Mouse (Mus musculus) urinary bladder, postnatal 14 days (tissue): ENCODE results near the gene Ercc6l.
"Not testable (repeated sequence)": the region's sequence is repeated elsewhere in the genome, so short reads cannot be mapped to it uniquely, and the experiment has no call there.

Experiments used
- DNase-seq: peaks from one replicate; pipeline ENCODE4 v3.0.0; 2021; ENCODE audit warnings: low spot score

Gene Ercc6l

DNA sequence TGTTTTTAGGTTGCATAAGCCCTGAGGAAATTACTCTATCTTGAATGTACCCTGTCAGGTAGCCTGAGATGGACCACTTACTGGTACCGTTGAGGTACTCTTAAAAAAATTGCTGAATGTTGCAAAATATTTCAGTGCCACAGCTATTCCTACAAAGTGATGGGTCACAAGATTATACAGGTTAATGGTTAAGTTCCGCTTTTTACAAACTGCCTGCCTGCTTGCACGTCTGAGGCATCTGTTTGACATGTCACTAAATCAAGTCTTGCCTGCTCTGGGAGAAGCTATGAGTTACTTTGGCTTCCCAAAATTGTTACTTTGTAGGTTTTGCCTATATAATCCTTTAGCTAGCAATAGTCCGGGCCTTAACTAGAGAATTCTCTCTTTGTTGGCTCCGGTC is 47.5 kb downstream of the Ercc6l start:
- not testable (repeated sequence) for DNase-seq

DNA sequence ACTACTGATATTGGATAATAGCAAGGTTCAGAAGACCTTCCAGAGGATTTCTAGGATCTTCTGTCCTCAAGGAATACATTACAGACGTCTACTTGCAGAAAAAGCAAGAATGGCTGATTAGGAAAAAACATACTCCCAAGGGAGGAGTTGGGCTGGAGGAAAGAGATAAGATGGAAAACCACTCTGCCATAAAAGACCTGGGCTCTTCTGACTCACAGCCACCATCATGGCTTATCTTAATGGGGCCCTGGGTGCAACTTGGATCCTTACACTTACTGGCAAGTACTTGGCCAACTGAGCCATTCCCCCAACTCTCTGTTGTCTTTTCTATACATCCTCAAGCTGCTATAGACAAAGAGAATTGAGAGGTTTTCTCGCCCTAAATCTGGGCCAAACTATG is 53.1 kb downstream of the Ercc6l start:
- not testable (repeated sequence) for DNase-seq

DNA sequence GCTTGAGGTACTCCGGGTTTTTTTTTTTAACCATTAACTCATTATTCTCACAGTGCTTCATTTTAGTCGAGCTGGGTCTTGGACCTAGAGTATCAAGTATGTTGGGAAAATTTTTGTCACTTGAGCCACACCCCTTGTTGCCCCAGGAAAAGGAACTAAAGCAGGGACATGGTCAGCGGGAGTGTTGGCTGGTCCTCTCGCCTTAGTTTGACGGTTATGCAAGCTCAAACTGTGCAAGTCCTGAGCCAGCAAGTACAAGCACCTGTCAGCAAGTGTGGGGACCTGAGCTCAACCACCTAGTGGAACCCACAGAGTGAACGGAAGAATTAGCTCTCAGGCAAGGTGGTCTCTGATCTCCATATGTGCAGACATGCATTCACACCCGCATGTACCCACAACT is 55.0 kb downstream of the Ercc6l start:
- no peak for DNase-seq

DNA sequence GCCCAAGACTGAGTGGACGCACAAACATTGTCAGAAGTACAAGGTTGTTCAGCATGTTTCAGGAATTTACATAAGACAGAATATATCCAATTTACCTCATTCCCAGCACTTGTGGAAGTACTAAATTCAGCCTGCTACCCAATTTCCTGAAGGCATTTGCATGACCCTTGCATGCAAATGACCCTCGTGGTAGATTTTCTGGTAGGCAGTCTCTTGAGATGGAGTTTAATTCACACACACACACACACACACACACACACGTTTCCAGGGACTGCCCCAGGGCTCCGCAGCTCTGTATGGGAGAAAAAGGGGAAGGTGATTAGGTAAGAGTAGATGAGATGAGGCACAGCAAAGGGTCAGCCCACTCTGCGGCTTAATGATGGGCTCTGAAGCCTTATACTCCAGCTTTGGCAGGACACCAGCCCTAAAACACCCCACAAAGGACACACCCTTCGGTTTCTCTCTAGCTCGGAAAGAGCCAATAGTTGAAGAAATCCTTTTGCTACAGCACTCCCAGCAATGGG is 62.4 kb downstream of the Ercc6l start:
- no peak for DNase-seq
